Mouse (Mus musculus) myocyte (in vitro differentiated cells): ENCODE measurements around the gene Furin. TPM values are rescaled to one million over a fixed set of nuclear protein-coding genes. Genes with fewer than 3 reads are reported as not detected.
A peak's percentile ranks its signal among the peaks of the same experiment; 100 is the strongest.

Experiments used
- H3K27me3 ChIP-seq: one replicate; pipeline ENCODE4 v1.6.1; 2011; ENCODE audit not compliant: control insufficient read depth, insufficient read depth, insufficient read length
- H3K36me3 ChIP-seq: one replicate; pipeline ENCODE4 v1.6.1; 2011; ENCODE audit not compliant: control insufficient read depth, insufficient read depth
- H3K4me2 ChIP-seq: one replicate; pipeline ENCODE4 v1.6.1; 2011; ENCODE audit warnings: low read depth, control low read depth
- H3K4me3 ChIP-seq: one replicate; pipeline ENCODE4 v1.5.1; 2011; ENCODE audit warnings: mild to moderate bottlenecking, control low read depth, moderate library complexity
- H3K79me2 ChIP-seq: one replicate; pipeline ENCODE4 v1.6.1; 2011; ENCODE audit not compliant: control insufficient read depth, insufficient read depth
- H3ac ChIP-seq: one replicate; pipeline ENCODE4 v1.6.1; 2011; ENCODE audit not compliant: control insufficient read depth, insufficient read length
- CEBPB ChIP-seq: IDR thresholded peaks from 2 replicates; pipeline ENCODE4 v1.6.1; 2011; ENCODE audit warnings: mild to moderate bottlenecking, moderate library complexity; ENCODE audit not compliant: poor library complexity, insufficient read depth, severe bottlenecking
- E2F4 ChIP-seq: IDR thresholded peaks from one replicate; pipeline ENCODE4 v1.6.1; 2011; ENCODE audit warnings: mild to moderate bottlenecking, control low read depth, moderate library complexity; ENCODE audit not compliant: insufficient read depth
- MAX ChIP-seq: IDR thresholded peaks from one replicate; pipeline ENCODE4 v1.6.1; 2011; ENCODE audit warnings: low read depth, mild to moderate bottlenecking, control low read depth
- MYOD1 ChIP-seq, 3 experiments: IDR thresholded peaks; one replicate each; pipeline ENCODE4 v1.6.1; 2011; ENCODE audit warnings: control low read depth in 2 of 3, low read depth in 2 of 3, mild to moderate bottlenecking in 2 of 3, moderate library complexity in 1 of 3; ENCODE audit not compliant: insufficient read length in 2 of 3, control insufficient read depth in 1 of 3
- MYOG ChIP-seq, 3 experiments: IDR thresholded peaks; one replicate each; pipeline ENCODE4 v1.6.1; 2011; ENCODE audit warnings: control low read depth in 2 of 3, low read depth in 2 of 3, mild to moderate bottlenecking in 2 of 3; ENCODE audit not compliant: insufficient read length in 2 of 3, control insufficient read depth in 1 of 3, insufficient read depth in 1 of 3
- POLR2A ChIP-seq: IDR thresholded peaks from one replicate; pipeline ENCODE4 v1.6.1; 2011; ENCODE audit warnings: low read depth, mild to moderate bottlenecking, control low read depth, moderate library complexity; ENCODE audit not compliant: insufficient read length
- POLR2AphosphoS2 ChIP-seq: IDR thresholded peaks from one replicate; pipeline ENCODE4 v1.6.1; 2011; ENCODE audit warnings: low read depth, control low read depth; ENCODE audit not compliant: insufficient read length
- REST ChIP-seq: IDR thresholded peaks from one replicate; pipeline ENCODE4 v1.6.1; 2011; ENCODE audit warnings: mild to moderate bottlenecking, control low read depth, moderate library complexity; ENCODE audit not compliant: insufficient read depth, insufficient read length
- SRF ChIP-seq: IDR thresholded peaks from one replicate; pipeline ENCODE4 v1.6.1; 2011; ENCODE audit warnings: low read depth; ENCODE audit not compliant: control insufficient read depth, insufficient read length
- TCF12 ChIP-seq: IDR thresholded peaks from one replicate; pipeline ENCODE4 v1.6.1; 2011; ENCODE audit warnings: mild to moderate bottlenecking, control low read depth; ENCODE audit not compliant: poor library complexity, insufficient read depth, severe bottlenecking
- TCF3 ChIP-seq: IDR thresholded peaks from one replicate; pipeline ENCODE4 v1.6.1; 2011; ENCODE audit warnings: low read depth, control low read depth; ENCODE audit not compliant: insufficient read length
- USF1 ChIP-seq: IDR thresholded peaks from one replicate; pipeline ENCODE4 v1.6.1; 2011; ENCODE audit warnings: low read depth, mild to moderate bottlenecking, control low read depth, moderate library complexity
- polyA plus RNA-seq: library from polyadenylated mRNA; unstranded; fragments of >200 nt; fragmentation: generic; extraction: Trizol; gene quantifications from one replicate; pipeline ENCODE4 v1.2.1, GENCODE M21; 2012; ENCODE audit warnings: missing spikeins

The Furin gene
- polyA plus RNA-seq, 1 experiment: 64.1 TPM

DNA sequence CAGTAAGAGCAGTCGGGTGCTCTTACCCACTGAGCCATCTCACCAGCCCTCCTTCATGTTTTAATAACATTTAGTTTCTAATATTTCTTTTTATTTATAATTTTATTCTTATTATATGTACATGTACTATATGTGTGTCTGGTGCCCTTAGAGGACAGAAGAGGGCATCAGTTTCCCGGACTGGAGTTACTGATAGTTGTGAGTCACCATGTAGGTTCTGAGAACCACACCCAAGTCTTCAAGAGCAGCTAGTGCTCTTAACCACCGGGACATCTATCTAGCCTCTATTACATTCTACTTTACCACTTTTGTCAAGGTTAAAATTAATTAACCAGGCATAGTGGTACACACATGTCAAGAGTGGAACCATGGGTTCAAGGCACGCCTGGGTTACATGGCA, 10.6 kb downstream of the Furin start:
- Histone ChIP-seq H3K4me2 (no peak overlapping the region), H3K27me3 (no peaks in the 10 kb centered on the region), H3K36me3 (peaks cover 23% of the 10 kb centered on the region), H3K4me3 (no peak overlapping the region), H3ac (no peak overlapping the region), H3K79me2 (peaks cover 13% of the 10 kb centered on the region)
- no peak for TF ChIP-seq TCF12
- TF ChIP-seq POLR2A: no peak
- TF ChIP-seq POLR2AphosphoS2: no peak
- TF ChIP-seq MYOG (IDR thresholded peaks at IDR 0.05; ENCODE audit: control insufficient read depth in 1 of 3, insufficient read depth in 1 of 3, insufficient read length in 2 of 3, low read depth in 2 of 3): no peak
- no peak for TF ChIP-seq MYOD1 (IDR thresholded peaks at IDR 0.05; ENCODE audit: control insufficient read depth in 1 of 3, insufficient read length in 2 of 3, low read depth in 2 of 3)
- no peak for TF ChIP-seq TCF3
- no peak for TF ChIP-seq MAX
- TF ChIP-seq E2F4: no peak
- no peak for TF ChIP-seq SRF
- no peak for TF ChIP-seq CEBPB
- TF ChIP-seq USF1: no peak
- TF ChIP-seq REST: no peak

DNA sequence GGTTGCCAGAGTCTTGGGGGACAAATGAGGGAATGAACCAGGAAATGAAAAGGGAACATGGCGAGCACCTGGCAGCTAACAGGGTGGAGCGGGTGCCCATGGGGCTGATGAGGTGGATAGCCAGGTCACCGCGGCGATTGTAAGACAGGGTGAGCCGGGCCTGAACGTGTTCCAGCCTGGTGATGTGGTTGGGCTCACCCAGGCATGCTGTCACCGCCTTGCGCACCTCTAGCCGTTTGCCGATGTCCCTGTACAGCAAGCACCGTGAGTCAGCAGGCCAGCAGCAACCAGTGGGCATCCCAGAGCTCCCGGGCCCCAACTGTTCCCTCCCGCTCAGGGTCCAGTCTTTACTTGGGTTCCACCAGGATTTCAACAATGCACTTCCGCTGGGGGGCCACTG, 13.1 kb downstream of the Furin start:
- Histone ChIP-seq H3K4me3 (no peak overlapping the region), H3K79me2 (no peaks in the 10 kb centered on the region), H3K36me3 (peaks cover 19% of the 10 kb centered on the region), H3K27me3 (no peaks in the 10 kb centered on the region), H3ac (no peak overlapping the region), H3K4me2 (no peak overlapping the region)
- no peak for TF ChIP-seq POLR2AphosphoS2
- TF ChIP-seq POLR2A: peak; percentile 20

DNA sequence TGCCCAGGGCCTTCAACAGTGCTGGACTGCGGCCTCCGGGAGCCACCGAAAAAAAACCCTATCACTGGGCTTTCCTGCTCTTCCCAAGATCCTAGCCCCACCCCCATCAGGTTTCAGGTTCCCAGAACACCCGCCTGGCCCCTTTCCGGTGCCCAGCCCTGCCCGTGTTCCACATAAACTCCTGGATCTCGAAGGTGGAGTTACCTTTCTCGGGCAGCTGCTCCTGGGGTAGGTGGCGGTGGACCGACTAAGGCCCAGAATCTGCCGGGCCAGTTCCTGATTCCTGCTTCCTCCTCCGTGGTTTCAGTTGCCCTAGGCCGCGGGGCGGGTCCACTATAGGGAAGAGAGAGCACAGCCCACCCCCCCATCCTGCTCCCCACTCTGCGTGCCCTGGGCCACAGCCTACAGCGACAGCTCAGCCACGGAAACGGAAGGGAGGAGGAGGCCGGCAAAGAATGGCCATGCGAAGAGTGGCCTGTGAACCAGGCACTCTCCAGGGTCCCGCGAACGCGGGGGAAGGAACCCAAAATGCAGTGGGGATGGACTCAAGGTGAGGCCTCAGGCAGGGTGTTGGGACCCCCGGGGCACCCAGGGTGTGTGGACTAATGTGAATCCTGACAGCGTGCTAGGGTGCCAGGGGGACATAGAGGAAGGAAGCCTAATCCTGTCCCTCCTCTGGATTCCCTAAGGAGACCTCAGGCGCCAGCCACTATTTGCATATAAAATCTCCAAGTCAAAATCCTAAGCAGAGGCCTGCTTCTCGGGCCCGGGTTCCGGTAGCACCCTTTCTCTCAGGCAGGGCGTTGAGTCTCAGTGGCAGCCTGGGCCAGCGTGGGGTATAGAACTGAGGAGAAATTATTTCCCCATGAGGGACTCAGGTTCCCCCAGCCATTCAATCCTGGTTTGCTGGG, 17.3 kb downstream of the Furin start, which contains the start of gene Fes:
Gene Fes, minus strand, starts transcription at position 314 of the 911 bp plus-strand sequence.
- no peak for TF ChIP-seq TCF3
- TF ChIP-seq E2F4: no peak
- no peak for TF ChIP-seq POLR2AphosphoS2
- TF ChIP-seq SRF: no peak
- no peak for TF ChIP-seq CEBPB
- Histone ChIP-seq H3K4me3 (no peak within 1 kb of the TSS), H3K4me2 (no peak within 1 kb of the TSS), H3K79me2 (no peaks in the 10 kb centered on the region), H3K27me3 (no peaks in the 10 kb centered on the region), H3ac (no peak within 1 kb of the TSS), H3K36me3 (peaks cover 5% of the 10 kb centered on the region)

DNA sequence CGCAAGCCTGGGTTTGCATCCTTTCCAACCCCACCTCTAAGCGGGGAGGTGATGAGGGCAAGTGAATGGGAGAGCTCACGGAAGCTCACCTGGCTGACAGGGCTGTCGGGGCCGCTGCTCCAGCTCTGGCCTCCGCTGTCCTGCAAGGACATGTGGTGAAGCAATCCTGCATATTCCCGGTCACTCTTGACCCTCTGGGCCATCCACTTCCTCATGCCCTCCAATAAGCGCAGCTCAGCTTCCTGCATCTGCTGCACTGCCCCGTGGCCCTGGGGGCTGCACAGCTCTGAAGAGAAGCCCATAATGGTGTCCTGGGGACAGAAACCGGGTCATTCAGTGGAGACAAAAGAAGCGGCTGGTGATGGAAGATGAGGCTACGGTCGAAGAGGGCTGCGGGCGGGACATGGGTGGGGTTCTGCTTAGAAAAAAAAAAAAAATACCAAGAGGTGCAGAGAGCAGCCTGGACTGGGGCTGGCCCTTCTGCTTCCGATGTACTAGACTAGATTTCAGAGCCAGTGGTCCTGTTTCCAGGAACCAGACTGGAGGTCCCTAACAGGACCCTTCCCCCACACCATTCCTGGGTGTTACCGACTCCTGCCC, 18.1 kb downstream of the Furin start:
- H3K36me3 ChIP-seq: no peaks in the 10 kb centered on the region
- TF ChIP-seq TCF12 (no peak), E2F4 (no peak), SRF (no peak), MAX (no peak), TCF3 (no peak), MYOD1 (IDR thresholded peaks at IDR 0.05; ENCODE audit: control insufficient read depth in 1 of 3, insufficient read length in 2 of 3, low read depth in 2 of 3) (no peak), POLR2AphosphoS2 (no peak), MYOG (IDR thresholded peaks at IDR 0.05; ENCODE audit: control insufficient read depth in 1 of 3, insufficient read depth in 1 of 3, insufficient read length in 2 of 3, low read depth in 2 of 3) (no peak), REST (no peak), CEBPB (no peak), POLR2A (no peak), USF1 (no peak)
- no peak overlapping the region for H3K4me3 ChIP-seq
- no peaks in the 10 kb centered on the region for H3K27me3 ChIP-seq
- H3ac ChIP-seq: no peak overlapping the region
- H3K79me2 ChIP-seq: no peaks in the 10 kb centered on the region
- H3K4me2 ChIP-seq: no peak overlapping the region

DNA sequence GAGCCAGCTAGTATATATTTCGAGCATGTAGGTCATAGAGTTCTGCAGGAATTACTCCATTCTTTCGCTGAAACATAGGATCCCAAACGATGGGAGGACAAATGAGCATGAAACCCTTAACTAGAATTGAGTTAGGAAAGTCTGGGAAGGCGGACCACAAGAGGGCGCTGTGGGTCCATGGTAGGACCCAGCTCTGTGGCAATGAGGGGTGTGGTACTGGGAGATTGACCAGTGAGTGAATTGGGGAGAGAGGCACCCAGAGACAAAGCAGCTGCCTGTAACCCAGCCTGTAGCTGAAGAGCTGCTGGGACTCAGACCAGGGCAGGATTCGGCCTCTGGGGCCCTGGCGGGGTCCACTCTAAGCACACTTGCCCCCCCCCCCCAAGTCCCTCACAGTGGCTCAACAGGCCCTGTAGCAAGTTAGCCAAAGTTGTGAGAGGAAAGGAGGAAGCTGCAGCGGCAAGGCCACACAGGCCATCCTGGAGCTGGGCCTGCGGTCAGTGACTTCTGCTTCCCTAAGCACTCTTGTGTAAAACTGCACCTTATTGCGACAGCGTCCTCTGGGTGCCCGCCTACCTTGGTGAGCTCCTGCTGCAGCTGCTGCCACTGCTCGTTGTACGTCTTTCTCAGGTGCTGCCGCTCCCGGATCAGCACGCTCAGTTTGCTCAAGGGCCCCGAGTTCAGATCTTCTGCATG, 18.9 kb downstream of the Furin start:
- Histone ChIP-seq H3K4me3 (no peak overlapping the region), H3K4me2 (no peak overlapping the region), H3K27me3 (no peaks in the 10 kb centered on the region), H3ac (no peak overlapping the region), H3K79me2 (no peaks in the 10 kb centered on the region), H3K36me3 (no peaks in the 10 kb centered on the region)
- TF ChIP-seq TCF12 (no peak), POLR2AphosphoS2 (no peak), TCF3 (no peak), MYOD1 (IDR thresholded peaks at IDR 0.05; ENCODE audit: control insufficient read depth in 1 of 3, insufficient read length in 2 of 3, low read depth in 2 of 3) (no peak), MAX (no peak), USF1 (no peak), SRF (no peak), POLR2A (no peak), CEBPB (no peak), REST (no peak), E2F4 (no peak), MYOG (IDR thresholded peaks at IDR 0.05; ENCODE audit: control insufficient read depth in 1 of 3, insufficient read depth in 1 of 3, insufficient read length in 2 of 3, low read depth in 2 of 3) (no peak)
